16 mouse cellular contexts compared by ENCODE assay signal in genomic region chr15:79728731-79729388, GRCm38 (mm10). TPM values are rescaled to one million over a fixed set of nuclear protein-coding genes. Genes with fewer than 3 reads are reported as not detected.
A peak's percentile ranks its signal among the peaks of the same experiment; 100 is the strongest.
DNase-seq lines count a peak whose midpoint lies in the region; TF ChIP-seq lines count a peak whose summit lies in the region.
"Had no signal": no experiment of that assay in that cellular context is flagged by ENCODE, and none has a peak within 500 bp of the region (broad histone marks: within the 10 kb centered on the region; RNA-seq: fewer than 3 reads in every experiment).

No protein-coding gene starts in this region.

- H3K27me3 ChIP-seq in cerebellum, adult 2 months (ENCODE audit: control insufficient read depth, insufficient read depth, low read length), result no peaks in the 10 kb centered on the region
- H3K27me3 ChIP-seq: limb, embryonic 12.5 days; midbrain, embryonic 12.5 days had no signal

- H3K4me3 ChIP-seq in cerebellum, adult 2 months (replicated peaks; ENCODE audit: insufficient read depth, low read depth, low read length), result no peak overlapping the region
- H3K4me3 ChIP-seq in left cerebral cortex, adult 2 months, result no peak overlapping the region
- no peak overlapping the region for H3K4me3 ChIP-seq in brown adipose tissue, adult 24 weeks (ENCODE audit: insufficient read depth, low read depth, low read length)
- H3K4me3 ChIP-seq: limb, embryonic 12.5 days; midbrain, embryonic 12.5 days; myocyte had no signal

- intact Hi-C loops in left cerebral cortex, adult 2 months (cut with DNase I), result no loop called here
- intact Hi-C loops in left cerebral cortex, postnatal 14 days (cut with DNase I), result no loop called here
- intact Hi-C loops in heart, postnatal 36 days (cut with DNase I), result loop anchor here (10.0 kb wide), 1 partner anchor 74 kb away; the partner anchor contains the start of genes Cby1 and Fam227a

- TF ChIP-seq POLR2A in cerebellum, adult 2 months (IDR thresholded peaks at IDR 0.05; ENCODE audit: borderline replicate concordance, insufficient read depth, low read length), result no peak

- no peak for TF ChIP-seq CTCF in cerebellum, adult 2 months (IDR thresholded peaks at IDR 0.05; ENCODE audit: borderline replicate concordance, insufficient read depth, low read depth, low read length)
- TF ChIP-seq CTCF in left cerebral cortex, adult 2 months (IDR thresholded peaks at IDR 0.05), result no peak

- DNase-seq in cerebellum, adult 2 months, result peak in 1 of 2 experiments; percentile 58
- DNase-seq in cerebellum, postnatal 4 days (ENCODE audit: low spot score in 2 of 2), result no peak
- no peak for DNase-seq in left cerebral cortex, adult 2 months (ENCODE audit: extremely low spot score in 1 of 2, low spot score in 2 of 2)
- no peak for DNase-seq in left cerebral cortex, postnatal 14 days (ENCODE audit: low spot score in 2 of 2)
- DNase-seq in 416B (ENCODE audit: low read depth), result peak; percentile 35
- no peak for DNase-seq in right cerebral cortex, postnatal 14 days
- DNase-seq in heart, postnatal 36 days, result no peak
- DNase-seq: adrenal gland, postnatal 36 days; forebrain, postnatal 0 days; heart, postnatal 14 days; lung, adult 18-20 months; lung, postnatal 36 days had no signal

- 66% methylated on average over 10 of the region's 10 CpGs for WGBS in cerebellum, adult 2 months

- H3K27ac ChIP-seq in cerebellum, adult 2 months (ENCODE audit: insufficient read depth, low read length), result 0 out of 2 replicates have a peak overlapping the region, but pooled peaks have one; percentile 58
- H3K27ac ChIP-seq in left cerebral cortex, adult 2 months, result peak overlapping the region; percentile 50
- peak overlapping the region; percentile 46 for H3K27ac ChIP-seq in brown adipose tissue, adult 24 weeks (replicated peaks; ENCODE audit: low read depth, low read length)
- H3K27ac ChIP-seq: limb, embryonic 12.5 days; midbrain, embryonic 12.5 days had no signal

- peaks cover 9% of the 10 kb centered on the region for H3K4me1 ChIP-seq in cerebellum, adult 2 months (ENCODE audit: control insufficient read depth, insufficient read depth, low read length)
- H3K4me1 ChIP-seq in brown adipose tissue, adult 24 weeks (ENCODE audit: control insufficient read depth, insufficient read depth, insufficient read length, low read length), result peaks cover 3% of the 10 kb centered on the region
- H3K4me1 ChIP-seq: limb, embryonic 12.5 days; midbrain, embryonic 12.5 days had no signal

RNA-seq across cellular contexts. Expression of gene Sun2, which starts 13.5 kb away (rescaled TPM):
- 42.7 and 45.2 TPM in 2 replicates for polyA plus RNA-seq in cerebellum, adult 2 months (2012; rRNA removed)
- total RNA-seq in left cerebral cortex, adult 2 months (2021), result 10 to 100 TPM; 43.9 to 46.5 TPM
- total RNA-seq in left cerebral cortex, postnatal 14 days (2021), result 10 to 100 TPM; 24.8 to 25.3 TPM
- 49.2 and 105 TPM in 2 replicates for polyA plus RNA-seq in brown adipose tissue, adult 24 weeks (2012; ENCODE audit: insufficient read depth, insufficient read length, missing spikeins)
- total RNA-seq in heart, postnatal 36 days (2021), result 10 to 100 TPM; 85.6 to 89.1 TPM

RNA-seq across cellular contexts. Expression of gene Gtpbp1, which starts 38.2 kb away (rescaled TPM):
- 52.5 and 59.5 TPM in 2 replicates for polyA plus RNA-seq in cerebellum, adult 2 months (2012; rRNA removed)
- total RNA-seq in left cerebral cortex, adult 2 months (2021), result 10 to 100 TPM; 54.2 to 58.0 TPM
- 10 to 100 TPM; 44.1 to 44.7 TPM for total RNA-seq in left cerebral cortex, postnatal 14 days (2021)
- polyA plus RNA-seq in brown adipose tissue, adult 24 weeks (2012; ENCODE audit: insufficient read depth, insufficient read length, missing spikeins), result 15.3 and 15.4 TPM in 2 replicates
- 10 to 100 TPM; 27.2 to 28.4 TPM for total RNA-seq in heart, postnatal 36 days (2021)

RNA-seq across cellular contexts. Expression of gene Josd1, which starts 41.1 kb away (rescaled TPM):
- polyA plus RNA-seq in cerebellum, adult 2 months (2012; rRNA removed), result 43.8 and 45.0 TPM in 2 replicates
- total RNA-seq in left cerebral cortex, adult 2 months (2021), result 10 to 100 TPM; 64.3 to 68.0 TPM
- 10 to 100 TPM; 56.1 to 66.2 TPM for total RNA-seq in left cerebral cortex, postnatal 14 days (2021)
- polyA plus RNA-seq in brown adipose tissue, adult 24 weeks (2012; ENCODE audit: insufficient read depth, insufficient read length, missing spikeins), result 25.5 and 29.5 TPM in 2 replicates
- 10 to 100 TPM; 24.2 to 25.0 TPM for total RNA-seq in heart, postnatal 36 days (2021)

RNA-seq across cellular contexts. Expression of gene Dnal4, which starts 48.8 kb away (rescaled TPM):
- polyA plus RNA-seq in cerebellum, adult 2 months (2012; rRNA removed), result 55.1 and 56.7 TPM in 2 replicates
- 10 to 100 TPM; 53.2 to 54.1 TPM for total RNA-seq in left cerebral cortex, adult 2 months (2021)
- 10 to 100 TPM; 37.5 to 39.7 TPM for total RNA-seq in left cerebral cortex, postnatal 14 days (2021)
- 10.6 and 13.5 TPM in 2 replicates for polyA plus RNA-seq in brown adipose tissue, adult 24 weeks (2012; ENCODE audit: insufficient read depth, insufficient read length, missing spikeins)
- total RNA-seq in heart, postnatal 36 days (2021), result 10 to 100 TPM; 17.7 to 22.5 TPM

RNA-seq across cellular contexts. Expression of gene Tomm22, which starts 58.2 kb away (rescaled TPM):
- 99.9 and 106 TPM in 2 replicates for polyA plus RNA-seq in cerebellum, adult 2 months (2012; rRNA removed)
- 10 to 100 TPM; 81.8 to 96.6 TPM for total RNA-seq in left cerebral cortex, adult 2 months (2021)
- 10 to 100 TPM; 97.8 to 99.7 TPM for total RNA-seq in left cerebral cortex, postnatal 14 days (2021)
- 185 and 193 TPM in 2 replicates for polyA plus RNA-seq in brown adipose tissue, adult 24 weeks (2012; ENCODE audit: insufficient read depth, insufficient read length, missing spikeins)
- total RNA-seq in heart, postnatal 36 days (2021), result 100 to 1,000 TPM; 110 to 120 TPM
